Mouse (Mus musculus) bone marrow, adult 2 months (tissue): ENCODE measurements around the gene Gna11. TPM values are rescaled to one million over a fixed set of nuclear protein-coding genes. Genes with fewer than 3 reads are reported as not detected.

ENCODE experiments used
- H3K27ac ChIP-seq: fragments of 200-500 bp; 2 replicates; pipeline ENCODE4 v1.5.1; 2012; ENCODE audit warnings: low read depth, mild to moderate bottlenecking, control low read depth, inconsistent platforms, low read length; ENCODE audit not compliant: control insufficient read depth, poor library complexity, insufficient read depth
- H3K4me1 ChIP-seq: fragments of 200-500 bp; 2 replicates; pipeline ENCODE4 v1.6.1; 2011; ENCODE audit warnings: low read length; ENCODE audit not compliant: control insufficient read depth, insufficient read depth
- H3K4me3 ChIP-seq: fragments of 200-500 bp; replicated peaks from 2 replicates; pipeline ENCODE3; 2011; ENCODE audit warnings: mild to moderate bottlenecking, low read depth, low read length, control low read depth; ENCODE audit not compliant: control insufficient read depth
- CTCF ChIP-seq: fragments of 200-500 bp; IDR thresholded peaks from 2 replicates; pipeline ENCODE4 v1.5.1; 2011; ENCODE audit warnings: low read length, control low read depth; ENCODE audit not compliant: control insufficient read depth, insufficient read depth
- POLR2A ChIP-seq: fragments of 200-500 bp; IDR thresholded peaks from 2 replicates; pipeline ENCODE4 v1.6.1; 2011; ENCODE audit warnings: low read depth, mild to moderate bottlenecking, control low read depth, low read length, borderline replicate concordance; ENCODE audit not compliant: control insufficient read depth
- WGBS: fragments of 180-500 bp; shearing (Covaris S2); methylation state at CpG from one replicate; pipeline ENCODE4 v1.1.7; 2018; 5-methylcytosine and 5-hydroxymethylcytosine counted together
- polyA plus RNA-seq: library from polyadenylated mRNA; stranded (reverse); fragments of >200 nt; gene quantifications from 2 replicates; pipeline ENCODE4 v1.2.4, GENCODE M21; 2011; ENCODE audit warnings: low replicate concordance; ENCODE audit not compliant: missing spikeins, insufficient read depth, insufficient read length

Gene Gna11
- polyA plus RNA-seq, 1 experiment = 23.8 TPM

DNA sequence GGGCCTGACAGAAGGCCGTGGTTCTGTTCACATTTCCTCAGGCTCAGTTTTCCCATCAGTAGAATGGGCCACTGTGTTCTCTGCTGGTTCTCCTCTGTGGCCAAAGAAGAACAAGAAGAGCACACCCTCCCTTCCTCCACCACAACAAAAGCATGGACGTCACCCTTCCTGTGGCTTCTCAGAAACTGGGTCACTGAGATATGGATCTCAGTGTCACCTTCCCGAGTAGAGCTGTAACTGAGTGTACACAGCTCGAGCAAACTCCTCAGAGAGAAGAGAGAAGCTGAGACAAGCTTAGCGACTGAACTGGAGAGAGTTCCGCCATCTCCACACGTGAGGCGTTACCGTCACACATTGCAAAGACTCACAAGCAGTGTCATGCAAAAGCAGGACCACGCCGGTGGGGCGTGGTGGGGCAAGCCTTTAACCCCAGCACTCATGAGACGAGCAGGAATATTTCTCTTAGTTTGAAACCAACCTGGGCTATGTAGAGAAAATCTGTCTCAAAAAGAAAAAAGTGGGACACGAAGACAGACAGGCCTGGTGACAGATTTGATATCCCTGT, 34.7 kb downstream of the Gna11 start:
- Histone ChIP-seq H3K4me1 (no peaks in the 10 kb centered on the region), H3K27ac (no peak overlapping the region), H3K4me3 (no peak overlapping the region)
- 72% methylated on average over 14 of the region's 14 CpGs for WGBS
- no peak for TF ChIP-seq CTCF
- TF ChIP-seq POLR2A = no peak

DNA sequence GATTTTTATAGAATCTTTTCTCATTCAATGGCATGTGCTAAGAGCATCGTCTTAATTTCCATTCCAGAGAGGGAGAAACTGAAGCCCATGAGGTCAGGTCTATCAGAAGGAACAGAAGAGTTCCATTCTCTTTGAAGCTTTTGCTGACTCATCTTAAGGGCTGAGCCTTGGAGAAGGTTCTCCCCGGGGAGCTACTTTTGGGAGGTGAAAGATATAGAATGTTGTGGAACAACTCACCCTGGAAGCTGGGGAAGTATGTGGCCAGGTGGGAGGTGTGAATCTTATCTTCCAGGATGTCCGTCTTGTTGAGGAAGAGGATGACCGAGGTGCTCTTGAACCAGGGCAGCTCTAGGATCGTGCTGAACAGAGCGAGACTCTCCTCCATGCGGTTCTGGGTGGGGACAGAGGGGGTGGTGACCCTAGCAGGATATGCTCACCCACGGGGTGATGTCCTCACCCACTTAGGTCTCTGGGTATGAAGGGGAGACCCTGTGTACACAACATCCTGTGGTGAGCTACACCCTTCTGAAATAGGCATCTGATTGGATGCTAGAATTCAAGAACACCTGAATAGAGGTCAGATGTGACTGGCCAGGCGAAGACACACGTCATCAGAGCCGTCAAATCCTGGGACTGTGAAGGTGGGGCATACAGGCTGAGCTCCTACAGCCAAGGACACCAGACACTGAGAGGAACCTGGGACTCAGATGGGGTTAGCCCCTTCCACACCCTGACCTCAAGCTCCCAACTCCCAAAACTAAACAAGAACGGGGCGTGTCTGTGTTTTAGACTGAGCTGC, 37.1 kb downstream of the Gna11 start:
- TF ChIP-seq POLR2A = no peak
- TF ChIP-seq CTCF = no peak
- H3K4me1 ChIP-seq = no peaks in the 10 kb centered on the region

DNA sequence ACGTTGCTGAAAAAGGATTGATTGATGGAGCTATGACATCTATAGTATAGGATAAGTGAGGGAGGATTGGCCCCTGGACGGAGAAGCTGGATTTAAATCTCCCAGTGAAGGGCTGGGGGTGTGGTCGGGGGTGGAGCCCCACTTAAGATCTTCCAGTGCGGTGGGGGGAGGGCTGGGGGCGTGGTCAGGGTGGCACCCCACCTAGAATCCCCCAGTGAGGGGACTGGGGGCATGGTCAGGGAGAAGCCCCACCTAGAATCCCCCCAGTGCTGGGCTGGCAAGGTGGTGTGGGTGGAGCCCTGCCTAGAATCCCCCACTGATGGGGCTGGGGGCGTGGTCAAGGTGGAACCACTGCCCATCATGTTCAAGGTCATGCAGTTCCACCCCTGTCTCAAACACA, 37.9 kb downstream of the Gna11 start:
- H3K4me3 ChIP-seq = no peak overlapping the region
- TF ChIP-seq POLR2A (no peak), CTCF (no peak)
- peaks cover 1% of the 10 kb centered on the region; the same call in 1 of the 2 replicates for H3K4me1 ChIP-seq
- no peak overlapping the region for H3K27ac ChIP-seq
- 79% methylated on average over 6 of the region's 6 CpGs for WGBS

More for the DNA sequence above, 37.1 kb downstream of the Gna11 start:
- WGBS = 79% methylated on average over 13 of the region's 13 CpGs
- no peak overlapping the region for H3K27ac ChIP-seq
- no peak overlapping the region for H3K4me3 ChIP-seq

DNA sequence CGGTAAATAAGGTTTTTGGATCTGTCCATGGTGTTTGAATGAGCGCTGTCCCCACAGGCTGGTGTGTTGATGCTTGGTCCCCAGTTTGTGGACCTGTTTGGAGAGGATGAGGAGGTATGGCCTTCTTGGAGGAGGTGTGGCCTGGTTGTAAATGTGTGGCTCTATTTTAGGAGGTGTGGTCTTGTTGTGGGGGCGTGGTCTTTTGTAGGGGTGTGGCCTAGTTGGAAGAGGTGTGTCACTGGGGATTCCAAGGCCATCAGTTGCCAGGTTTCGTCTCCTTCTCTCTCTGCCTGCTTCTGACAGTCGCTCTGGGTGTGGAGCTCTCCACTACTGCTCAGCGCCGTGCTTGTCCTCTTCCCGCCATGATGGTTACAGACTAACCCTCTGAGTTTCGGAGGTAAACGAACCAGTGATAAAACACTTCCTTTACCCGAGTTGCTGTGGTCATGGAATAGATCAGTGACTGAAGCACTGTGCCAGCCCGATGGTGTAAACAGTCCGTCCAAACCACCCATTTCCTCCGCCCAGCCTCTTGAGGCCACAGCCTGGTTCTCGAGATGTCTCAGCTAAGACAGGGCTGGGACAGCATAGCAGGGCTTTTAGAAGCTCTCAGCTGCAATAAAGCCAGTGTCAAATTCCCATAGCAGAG, 39.9 kb downstream of the Gna11 start:
- TF ChIP-seq POLR2A (no peak), CTCF (no peak)
- Histone ChIP-seq H3K4me3 (no peak overlapping the region), H3K4me1 (peaks cover 1% of the 10 kb centered on the region; the same call in 1 of the 2 replicates), H3K27ac (no peak overlapping the region)
- WGBS = 70% methylated on average over 15 of the region's 15 CpGs

DNA sequence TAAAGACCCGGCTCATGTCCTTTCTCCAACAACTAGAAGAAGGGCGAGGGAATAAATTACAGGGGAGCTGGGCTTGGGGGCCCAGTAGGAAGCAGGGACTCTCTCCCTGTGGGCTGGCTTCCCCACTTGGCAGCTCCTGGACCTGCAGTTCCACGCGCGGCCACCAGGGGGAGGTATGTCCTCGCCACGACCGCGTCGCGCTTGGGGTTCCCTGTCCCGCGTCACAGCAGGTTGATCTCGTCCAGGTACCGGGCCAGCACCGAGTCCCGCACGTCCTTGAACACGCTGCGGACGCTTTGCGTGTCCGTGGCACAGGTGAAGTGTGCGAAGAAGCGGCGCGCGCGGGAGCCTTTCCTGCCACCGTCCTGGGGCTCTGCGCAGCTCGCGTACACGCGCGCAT, 42.3 kb downstream of the Gna11 start:
- Histone ChIP-seq H3K27ac (no peak overlapping the region), H3K4me1 (peaks cover 1% of the 10 kb centered on the region; the same call in 1 of the 2 replicates), H3K4me3 (peak overlapping the region; percentile 11)
- 23% methylated on average over 36 of the region's 36 CpGs for WGBS
- TF ChIP-seq POLR2A (peak; percentile 24; the same call in 1 of the 2 replicates), CTCF (peak; percentile 97)

DNA sequence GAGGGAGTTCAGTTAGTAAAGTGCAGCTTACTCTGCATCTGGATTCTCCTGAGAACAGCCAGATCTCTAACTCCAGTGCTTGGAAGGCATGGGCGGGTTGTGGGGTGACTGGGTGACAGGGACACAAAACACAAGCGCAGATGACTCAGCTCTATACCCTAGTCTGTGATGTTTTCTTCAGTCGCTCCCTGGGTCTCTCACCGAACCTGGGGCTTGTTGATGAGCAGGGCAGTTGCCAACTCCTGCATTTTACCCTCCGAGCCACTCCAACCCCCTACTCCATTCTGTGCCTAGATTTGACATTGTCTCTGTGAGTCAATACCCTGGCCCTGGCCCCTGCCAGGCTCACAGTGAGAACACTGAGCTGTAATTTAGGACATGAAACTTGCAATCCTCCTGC, 43.1 kb downstream of the Gna11 start:
- TF ChIP-seq CTCF (no peak), POLR2A (no peak)
- 81% methylated on average over 5 of the region's 5 CpGs for WGBS
- peaks cover 1% of the 10 kb centered on the region; the same call in 1 of the 2 replicates for H3K4me1 ChIP-seq
- H3K27ac ChIP-seq = no peak overlapping the region
- H3K4me3 ChIP-seq = no peak overlapping the region

DNA sequence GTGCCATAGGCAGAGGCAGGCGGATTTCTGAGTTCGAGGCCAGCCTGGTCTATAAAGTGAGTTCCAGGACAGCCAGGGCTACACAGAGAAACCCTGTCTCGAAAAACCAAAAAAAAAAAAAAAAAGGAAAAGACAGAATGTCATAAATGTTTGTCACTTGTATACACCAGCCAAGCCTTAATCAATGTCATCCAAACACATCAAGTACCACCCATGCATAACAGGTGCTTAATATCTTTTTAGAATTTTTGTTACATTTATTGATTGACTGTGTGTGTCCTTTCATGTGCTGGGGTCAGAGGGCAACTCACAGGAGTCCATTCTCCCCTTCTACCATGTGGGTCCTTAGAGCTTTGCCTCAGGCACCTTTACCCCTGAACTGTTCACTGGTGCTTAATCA, 45.0 kb downstream of the Gna11 start, which contains the start of gene S1pr4:
Gene S1pr4 (minus strand): TSS at position 101 of the 400 bp plus-strand sequence.
- Histone ChIP-seq H3K4me1 (peaks cover 1% of the 10 kb centered on the region; the same call in 1 of the 2 replicates), H3K27ac (peak within 1 kb of the TSS; percentile 90), H3K4me3 (peak within 1 kb of the TSS; percentile 78)
- 36% methylated on average over 3 of the region's 3 CpGs for WGBS
- no peak for TF ChIP-seq CTCF
- TF ChIP-seq POLR2A = no peak

DNA sequence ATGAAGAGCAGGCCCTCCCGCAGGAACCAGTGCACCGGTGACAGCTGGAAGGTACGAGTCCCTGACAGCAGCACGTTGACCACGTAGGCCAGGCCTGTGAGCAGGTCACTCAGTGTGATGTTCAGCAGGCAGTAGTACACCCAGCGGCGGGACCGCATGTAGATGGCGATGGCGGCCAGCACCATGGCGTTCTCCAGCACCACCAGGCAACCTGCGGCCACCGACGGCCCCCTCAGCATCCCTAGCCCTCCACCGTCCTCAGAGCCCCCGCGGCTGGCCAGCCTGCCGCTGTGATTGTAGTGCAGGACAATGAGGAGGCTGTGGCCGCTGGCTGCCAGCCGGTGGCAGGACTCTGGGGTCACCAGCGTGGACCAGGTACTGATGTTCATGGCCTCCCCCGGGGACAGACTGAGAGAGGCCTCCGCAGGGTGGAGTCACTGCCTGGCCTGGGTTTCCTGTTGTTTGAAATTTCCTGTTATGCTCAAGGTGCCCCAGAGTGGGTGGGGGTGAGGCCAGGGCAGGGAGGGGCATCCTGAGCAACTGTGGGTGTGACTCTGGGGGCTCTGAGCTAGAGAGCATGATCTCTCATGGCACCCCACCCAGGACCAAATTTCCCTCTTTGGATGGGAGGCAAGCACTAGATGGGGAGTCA, 45.6 kb downstream of the Gna11 start:
- peak overlapping the region; percentile 78 for H3K4me3 ChIP-seq
- peak overlapping the region; percentile 90 for H3K27ac ChIP-seq
- peak; percentile 96; the same call in 1 of the 2 replicates for TF ChIP-seq POLR2A
- TF ChIP-seq CTCF = no peak
- H3K4me1 ChIP-seq = peaks cover 1% of the 10 kb centered on the region; the same call in 1 of the 2 replicates
- WGBS = 2% methylated on average over 23 of the region's 23 CpGs
